Mouse (Mus musculus) thymus, postnatal 0 days (tissue): ENCODE data around the gene Capn13. TPM values are rescaled to one million over a fixed set of nuclear protein-coding genes. Genes with fewer than 3 reads are reported as not detected.

Experiments
- DNase-seq: peaks from one replicate; pipeline ENCODE4 v3.0.0-alpha.2; 2015; ENCODE audit warnings: low spot score
- polyA plus RNA-seq: library from polyadenylated mRNA; unstranded; fragments of >200 nt; fragmentation: Nextera tagmentation; extraction: Ambion mirVana; gene quantifications from 2 replicates; pipeline ENCODE4 v1.2.1, GENCODE M21; 2015

Gene Capn13
- 0.15 and 0.29 TPM in 2 replicates for polyA plus RNA-seq

- no peak for DNase-seq
These were observed at the start of gene Capn13 for GRCm38 (mm10) chr17:73400862-73401261. Gene Capn13 (minus strand): TSS chr17:73400866.

DNA sequence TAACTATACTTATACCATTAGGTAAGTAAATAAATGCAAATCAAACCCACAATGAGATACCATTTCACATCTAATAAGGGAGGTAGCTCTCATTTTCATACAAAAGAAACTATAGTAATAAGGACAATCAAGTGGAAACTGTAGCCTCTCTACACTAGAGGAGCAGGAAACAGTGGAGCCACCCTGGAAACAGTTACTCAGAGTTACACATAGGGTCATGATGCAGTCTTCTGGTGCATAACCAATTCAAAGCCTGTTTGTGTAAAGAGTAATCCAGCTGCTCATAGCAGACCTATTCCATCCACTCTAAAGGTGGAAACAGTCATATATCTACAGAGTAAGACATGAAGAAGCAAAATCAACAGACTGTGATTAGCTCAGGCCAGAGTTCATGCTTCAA, 48.4 kb upstream of the Capn13 start:
- no peak for DNase-seq

DNA sequence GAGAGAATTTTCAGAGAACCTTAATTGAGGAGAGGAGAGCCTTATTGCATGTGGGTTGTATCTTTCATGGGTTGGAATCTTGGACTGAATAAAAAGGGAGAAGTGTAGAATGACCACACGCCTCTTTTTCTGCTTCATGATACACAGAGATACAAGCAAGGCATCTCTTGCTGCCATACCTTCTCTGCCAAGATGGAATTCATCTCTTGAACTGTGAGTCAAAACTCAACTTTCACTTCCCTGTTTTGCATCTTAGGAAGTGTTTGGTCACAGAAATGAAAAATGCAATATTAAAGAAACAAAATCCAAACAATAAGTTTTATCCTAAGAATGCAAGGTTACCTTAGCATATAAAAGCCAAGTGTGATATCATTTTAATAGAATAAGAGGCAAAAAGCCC, 40.1 kb upstream of the Capn13 start:
- DNase-seq, result no peak

DNA sequence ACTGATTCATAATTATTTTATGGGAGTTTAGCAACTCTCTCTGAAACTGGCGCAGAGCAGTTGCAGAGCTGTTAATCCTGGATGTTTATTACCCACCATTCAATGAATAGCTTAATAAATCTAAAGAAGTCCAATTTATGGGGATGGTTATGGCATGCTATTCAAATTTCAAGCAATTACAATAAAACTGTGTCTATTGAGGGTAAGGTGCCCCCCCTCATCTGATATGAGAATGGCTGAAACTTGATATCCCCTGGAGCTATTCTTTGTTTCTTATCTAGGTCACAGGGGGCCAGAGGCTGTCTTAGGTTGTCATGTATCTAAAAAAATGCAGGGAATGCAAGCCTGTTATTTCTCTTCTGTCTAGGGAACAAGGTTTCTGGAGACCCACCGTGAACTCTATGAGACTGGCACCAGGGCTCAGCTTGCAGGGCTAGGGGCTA, 31.9 kb upstream of the Capn13 start:
- DNase-seq, result no peak

DNA sequence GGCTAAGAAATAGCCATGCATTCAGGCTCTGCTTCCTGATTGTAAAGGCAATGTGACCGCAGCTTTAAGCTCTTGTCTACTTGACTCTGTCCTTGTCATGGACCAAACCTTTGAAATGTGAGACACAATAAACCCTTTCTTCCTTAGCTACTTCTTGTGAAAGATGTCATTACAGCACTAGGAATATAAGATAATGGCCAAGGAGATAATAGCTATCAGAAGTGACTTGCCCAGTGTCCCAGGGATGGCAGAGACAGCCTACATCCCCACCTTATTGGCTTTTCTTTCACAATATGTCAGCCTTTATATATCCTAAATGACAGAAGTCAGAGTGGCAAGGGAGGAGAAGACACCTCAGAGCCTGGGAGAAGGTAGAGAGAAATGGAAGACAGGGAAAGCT, 31.4 kb upstream of the Capn13 start:
- DNase-seq, result no peak

- no peak for DNase-seq
These were observed 16.7 kb upstream of the Capn13 start for GRCm38 (mm10) chr17:73417382-73417781.

- no peak for DNase-seq
These were observed 15.6 kb upstream of the Capn13 start for GRCm38 (mm10) chr17:73416181-73416795.

- no peak for DNase-seq
These were observed 11.2 kb upstream of the Capn13 start for GRCm38 (mm10) chr17:73411817-73412216.

DNA sequence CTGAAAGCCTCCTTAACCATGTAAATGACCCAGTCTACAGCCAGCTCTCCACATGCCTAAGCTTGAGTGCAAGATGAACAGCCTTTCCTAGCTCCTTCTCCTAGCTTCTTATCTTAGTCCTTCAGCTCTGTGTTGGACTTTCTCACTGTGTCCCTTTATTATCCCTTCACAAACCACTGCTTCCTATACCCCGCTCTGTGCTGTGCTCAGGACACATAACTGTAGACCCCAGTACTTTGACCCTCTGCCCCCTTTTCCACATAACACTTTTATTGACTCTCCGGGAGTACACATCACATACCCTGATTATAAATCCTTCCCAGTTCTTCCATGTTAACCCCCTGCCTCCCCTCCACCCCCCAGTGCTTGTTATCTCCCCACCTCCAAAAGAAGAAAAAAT, 606 bp upstream of the Capn13 start:
- no peak for DNase-seq

GRCm38 (mm10) chr17:73399136-73399535, 1.5 kb downstream of the Capn13 start:
- DNase-seq, result no peak

DNA sequence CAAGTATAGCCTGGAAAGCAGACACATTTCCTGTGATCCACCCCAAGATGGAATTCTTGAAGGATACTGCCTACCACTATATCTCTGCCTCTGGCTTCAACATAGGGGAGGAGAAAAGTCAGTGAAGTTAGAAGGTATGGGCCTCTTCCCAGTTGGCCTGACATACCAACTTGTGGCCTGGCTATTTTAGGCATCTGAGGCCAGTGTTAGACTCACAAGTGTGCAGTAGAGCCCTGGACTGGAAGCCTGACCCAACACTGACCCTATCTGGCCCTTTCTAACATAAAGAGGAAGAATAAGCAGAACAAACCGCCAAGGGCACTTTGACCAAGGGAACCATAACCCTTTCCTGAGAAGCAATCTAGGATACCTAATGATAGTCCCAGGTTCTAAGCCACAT, 7.3 kb downstream of the Capn13 start:
- DNase-seq, result no peak

GRCm38 (mm10) chr17:73391771-73392170, 8.9 kb downstream of the Capn13 start:
- DNase-seq, result no peak

DNA sequence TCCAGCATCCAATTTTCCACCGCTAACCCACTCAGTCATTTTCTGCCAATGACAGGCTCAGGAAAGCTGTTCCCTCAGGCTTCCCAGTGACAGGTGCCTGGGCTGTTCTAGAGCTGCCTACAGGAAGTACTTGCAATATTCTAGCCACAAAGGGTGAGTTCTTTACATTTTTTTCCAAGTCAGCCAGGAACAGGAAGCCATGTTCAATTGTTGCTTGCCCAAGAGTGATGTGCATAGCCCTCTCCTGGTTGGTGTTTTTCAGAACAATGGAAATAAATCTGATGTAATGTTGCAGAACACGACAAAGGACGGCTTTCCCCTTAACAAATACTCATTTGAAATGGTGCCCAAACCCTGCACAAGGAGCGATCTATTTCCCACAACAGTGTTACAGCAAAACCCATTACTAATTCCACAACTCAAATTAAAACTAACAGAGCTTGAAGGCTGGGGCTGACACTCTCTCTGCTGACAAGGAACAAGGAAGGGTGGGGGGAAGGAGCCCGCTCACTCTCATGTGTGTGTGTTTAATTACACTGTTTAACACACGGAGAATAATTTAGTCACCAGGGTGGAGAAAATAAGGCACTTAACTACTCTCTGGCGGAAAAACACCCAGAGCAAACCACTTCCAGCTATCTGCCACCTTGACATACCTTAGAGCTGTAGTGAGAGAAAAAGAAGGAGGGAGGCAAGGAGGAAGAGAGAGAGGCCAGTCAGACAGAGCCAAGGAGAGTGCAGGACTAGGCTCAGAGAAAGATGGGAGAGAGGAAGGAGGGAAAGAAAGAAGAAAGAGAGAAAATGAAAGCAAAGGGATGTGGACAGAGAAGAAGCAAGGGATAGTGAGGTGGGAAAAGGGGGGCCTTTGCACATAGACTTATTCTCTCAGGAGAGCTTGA, 10.2 kb downstream of the Capn13 start:
- DNase-seq, result no peak

- no peak for DNase-seq
These were observed 11.3 kb downstream of the Capn13 start for GRCm38 (mm10) chr17:73389336-73389735.

GRCm38 (mm10) chr17:73386581-73386980, 14.1 kb downstream of the Capn13 start:
- DNase-seq, result no peak

DNA sequence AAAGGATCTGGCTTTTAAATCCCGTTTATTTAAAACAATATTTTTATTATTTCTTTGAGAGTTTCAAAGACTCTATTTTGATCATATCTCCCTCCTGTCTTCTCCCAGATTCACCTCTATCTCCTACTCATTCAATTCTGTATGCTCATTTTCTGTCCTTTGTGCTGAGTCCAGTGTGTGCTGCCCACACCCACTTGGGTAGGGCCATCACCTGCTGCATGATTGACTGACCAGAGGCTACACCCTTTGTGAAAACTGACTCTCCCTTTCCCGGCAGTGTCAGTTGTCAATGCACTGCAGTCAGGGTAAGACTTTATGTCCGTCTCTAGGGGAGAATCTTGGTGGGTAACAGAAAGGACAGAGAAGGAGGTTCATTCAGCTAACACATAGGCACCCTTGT, 14.7 kb downstream of the Capn13 start:
- DNase-seq, result no peak

DNA sequence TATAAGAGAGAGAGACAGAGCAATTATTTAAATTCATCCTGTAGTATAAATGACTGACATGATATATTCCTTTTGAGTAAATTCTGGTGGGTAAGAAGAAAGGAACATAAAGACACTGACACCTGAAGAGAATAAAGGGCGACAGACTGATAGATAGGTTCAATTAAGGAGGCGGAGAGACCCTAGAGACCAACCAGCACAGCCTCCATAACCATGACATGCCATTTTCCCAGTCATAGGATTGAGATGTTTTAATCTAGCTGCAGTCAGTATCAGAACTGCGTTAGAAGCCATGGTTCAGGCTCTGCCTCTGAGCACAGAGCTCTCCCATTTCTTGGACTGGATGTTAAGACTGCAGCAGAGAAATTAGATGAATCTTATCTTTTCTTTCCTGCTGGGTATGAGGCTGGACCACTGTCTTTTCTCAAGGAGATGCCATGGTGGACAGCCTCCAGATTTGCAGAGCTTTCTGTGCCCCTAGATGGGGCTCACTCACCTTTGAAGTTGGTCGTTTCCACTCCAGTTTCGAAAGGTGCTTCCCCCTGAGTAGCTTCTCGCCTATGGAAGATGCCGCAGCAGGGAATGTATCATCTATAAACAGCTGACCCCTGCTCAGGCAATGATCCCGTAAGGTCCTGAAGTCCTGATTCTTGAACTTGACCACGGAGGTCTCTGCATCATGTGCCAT, 18.2 kb downstream of the Capn13 start:
- no peak for DNase-seq

- no peak for DNase-seq
These were observed 19.0 kb downstream of the Capn13 start for GRCm38 (mm10) chr17:73381681-73382080.

- no peak for DNase-seq
These were observed 22.7 kb downstream of the Capn13 start for GRCm38 (mm10) chr17:73377778-73378484.

DNA sequence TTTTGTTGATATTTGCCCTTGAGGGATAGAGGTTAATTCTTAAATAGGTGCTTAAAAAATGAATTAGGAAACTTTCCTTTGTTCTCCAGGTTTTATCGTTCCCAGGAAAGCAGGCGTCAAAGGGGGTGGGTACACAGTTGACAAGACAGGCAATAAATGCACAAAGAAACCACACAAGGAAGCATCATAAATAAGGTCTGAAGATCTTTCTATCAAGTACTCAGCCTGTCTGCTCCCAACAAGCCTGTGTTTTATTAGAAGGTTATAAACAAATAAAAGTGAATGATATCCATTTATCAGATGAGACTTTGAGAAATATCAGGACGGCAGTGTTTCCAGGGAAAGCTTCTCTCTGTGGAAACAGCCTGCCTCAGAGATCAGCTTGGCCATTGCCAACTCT, 33.3 kb downstream of the Capn13 start:
- DNase-seq, result no peak

DNA sequence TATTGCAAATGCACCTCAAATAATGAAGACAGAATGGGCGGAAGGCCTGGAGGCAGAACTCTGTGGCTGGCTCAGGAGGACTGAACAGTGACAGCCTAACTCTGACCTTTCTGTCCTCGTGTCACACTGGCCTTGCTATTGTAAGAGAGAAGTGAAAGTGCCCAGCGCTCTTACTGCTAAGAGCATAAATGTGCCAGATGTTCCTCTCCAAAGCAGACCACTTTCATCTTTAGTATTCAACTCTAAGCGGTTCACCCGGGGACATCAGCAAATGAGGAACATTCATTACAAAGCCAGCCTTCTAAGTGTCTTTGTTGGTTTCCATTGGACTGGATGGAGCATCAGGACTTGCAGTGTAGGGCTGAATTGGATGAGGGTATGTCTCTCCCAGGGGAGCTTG, 39.6 kb downstream of the Capn13 start:
- DNase-seq, result no peak
